Mouse (Mus musculus) bone marrow macrophage, adult 2 months (primary cell): ENCODE data around the gene Tfap2b.

Experiments used
- CTCF ChIP-seq: IDR thresholded peaks from 2 replicates; pipeline ENCODE4 v1.5.1; 2012; ENCODE audit warnings: low read depth, mild to moderate bottlenecking, low read length, moderate library complexity
- POLR2A ChIP-seq: IDR thresholded peaks from 2 replicates; pipeline ENCODE4 v1.6.1; 2012; ENCODE audit warnings: mild to moderate bottlenecking, low read depth, low read length, borderline replicate concordance

DNA sequence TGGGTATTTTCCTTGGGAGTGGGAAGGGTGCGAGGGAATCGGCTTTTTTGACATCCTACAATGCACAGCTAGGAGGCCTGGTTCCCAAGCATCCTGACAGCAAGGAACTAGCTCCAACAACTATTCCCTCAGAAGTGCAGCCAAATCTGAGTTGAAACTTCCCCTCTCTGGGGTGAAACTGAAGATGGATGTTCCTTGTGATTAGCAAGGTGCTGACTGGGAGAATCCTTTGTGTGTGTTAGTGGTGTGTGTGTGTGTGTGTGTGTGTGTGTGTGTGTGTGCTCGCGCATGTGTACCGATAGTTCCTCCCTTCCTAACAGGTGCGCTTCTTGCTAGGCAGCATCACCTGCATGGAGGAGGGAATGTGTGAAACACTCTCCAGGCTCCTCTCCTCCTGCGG lies 9.5 kb downstream of the Tfap2b start:
- TF ChIP-seq CTCF = no peak
- TF ChIP-seq POLR2A = no peak
